Mouse (Mus musculus): Measurements from ENCODE around the gene Smurf1.

DNA sequence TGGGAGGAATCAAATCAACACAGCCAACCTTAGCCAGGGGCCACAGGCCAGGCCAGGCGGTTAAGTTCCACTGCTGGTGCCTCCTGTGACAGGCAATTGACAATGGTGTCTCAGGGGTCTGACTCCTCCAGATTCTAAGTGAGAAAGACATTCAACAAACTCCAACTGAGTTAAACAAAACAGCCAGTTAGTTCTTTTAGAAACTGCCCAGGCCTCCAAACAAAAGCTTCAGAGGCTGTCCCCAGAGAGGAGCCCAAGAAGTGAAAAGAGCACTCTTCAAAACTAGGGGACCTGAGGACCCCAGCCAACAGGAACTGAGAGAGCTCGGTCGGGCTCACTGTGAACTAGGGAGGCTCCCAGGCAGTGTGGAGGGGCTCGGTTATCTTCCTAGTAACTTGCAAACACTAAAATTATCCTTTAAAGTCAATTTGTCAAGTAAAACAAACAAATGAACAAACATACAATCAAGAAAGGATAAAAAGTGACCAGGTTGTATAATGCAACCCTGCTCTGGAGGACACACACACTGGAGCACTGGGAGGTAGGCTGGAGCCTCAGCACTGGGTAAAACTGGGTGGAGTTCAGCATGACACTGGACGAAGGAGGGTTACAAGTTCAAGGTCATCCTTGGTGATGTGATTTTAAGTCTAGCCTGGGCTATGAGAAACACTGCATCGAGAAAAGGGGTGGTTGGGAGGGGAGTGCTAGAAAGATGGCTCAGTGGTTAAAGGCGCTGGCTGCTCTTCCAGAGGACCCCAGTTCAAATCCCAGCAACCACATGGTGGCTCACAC lies 52.9 kb downstream of the Smurf1 start:
- TF ChIP-seq CTCF (IDR thresholded peaks at IDR 0.05; ENCODE audit: borderline replicate concordance, insufficient read depth, low read depth, low read length) (no peak), POLR2A (IDR thresholded peaks at IDR 0.05; ENCODE audit: borderline replicate concordance, insufficient read depth, low read length) (no peak)
